Mouse (Mus musculus) urinary bladder, postnatal 10 days (tissue): ENCODE results near the gene Mdfi.
"Not testable (repeated sequence)": the region's sequence is repeated elsewhere in the genome, so short reads cannot be mapped to it uniquely, and the experiment has no call there.

ENCODE experiments used
- DNase-seq: peaks from one replicate; pipeline ENCODE4 v3.0.0; 2022; ENCODE audit warnings: low spot score

Gene Mdfi

DNA sequence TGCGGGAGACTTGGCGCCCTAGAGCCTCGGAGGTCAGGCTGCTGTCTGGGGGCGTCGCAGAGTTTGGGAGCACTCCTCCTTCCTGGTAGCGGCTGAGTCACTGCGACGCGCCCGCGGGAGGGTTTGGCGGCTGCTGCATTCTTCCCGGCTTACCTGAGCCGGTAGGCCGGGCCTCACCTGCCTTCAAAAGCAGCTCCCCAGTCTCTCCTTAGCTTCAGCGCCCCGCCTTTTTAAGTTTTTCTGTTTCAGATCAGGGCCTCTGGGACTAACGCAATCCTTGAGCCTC is at the start of gene Mdfi:
Gene Mdfi, minus strand, starts transcription at position 210 of the 286 bp plus-strand sequence.
- no peak for DNase-seq

DNA sequence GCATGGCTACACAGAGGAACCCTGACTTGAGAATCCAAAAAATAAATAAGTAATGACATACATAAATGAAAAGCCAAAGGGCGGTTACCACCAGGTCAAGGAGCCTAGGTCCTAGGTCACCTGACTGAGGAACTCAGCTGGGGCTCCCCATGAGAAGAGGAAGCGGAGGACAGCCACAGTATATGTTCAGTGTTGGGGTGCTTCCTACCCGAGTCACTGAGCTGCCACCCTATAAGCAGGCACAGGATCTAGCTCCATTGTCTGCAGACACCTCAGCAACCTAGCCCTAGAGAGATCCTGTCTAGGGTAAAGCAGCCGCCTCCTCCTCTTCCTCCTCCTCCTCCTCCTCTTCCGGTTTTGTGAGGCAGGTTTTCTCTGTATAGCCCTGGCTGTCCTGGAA is 48.6 kb upstream of the Mdfi start:
- no peak for DNase-seq

DNA sequence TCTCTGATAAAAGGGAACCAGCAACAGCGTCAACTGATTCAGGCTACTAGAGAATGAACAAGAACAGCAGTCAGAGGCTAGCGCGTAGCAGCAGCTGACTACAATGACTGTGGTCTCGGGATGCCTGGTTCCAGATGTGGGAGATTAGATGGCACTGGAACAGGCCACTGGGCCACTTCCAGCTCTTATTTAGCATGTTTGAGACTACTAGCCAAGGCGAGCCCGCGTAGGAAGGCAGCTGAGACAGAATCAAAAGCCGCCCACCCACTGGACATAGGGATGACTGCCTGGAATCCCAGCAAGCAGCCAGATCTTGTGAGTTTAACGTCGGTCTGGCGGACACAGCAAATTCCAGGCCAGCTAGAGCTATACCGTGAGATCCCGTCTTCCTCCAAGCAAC is 46.8 kb upstream of the Mdfi start:
- DNase-seq, result no peak

DNA sequence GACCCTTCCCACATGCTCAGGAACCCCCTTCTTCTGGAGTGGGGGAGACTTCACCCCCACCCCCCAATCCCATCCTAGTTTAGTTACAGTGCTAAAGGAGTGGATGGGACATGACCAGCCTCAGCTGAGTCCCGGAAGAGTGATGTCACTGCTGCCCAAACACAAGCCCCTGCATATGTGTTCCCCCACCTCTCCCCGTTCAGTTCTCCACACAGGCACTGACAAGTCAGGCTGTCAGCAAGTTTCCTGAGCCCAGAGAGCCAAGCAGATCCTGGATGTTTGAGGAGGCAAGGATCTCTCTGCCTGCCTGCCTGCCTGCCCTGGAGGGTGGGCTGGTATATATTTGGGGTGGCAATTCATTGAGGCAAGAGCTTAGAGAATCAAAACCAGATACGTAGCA is 44.7 kb upstream of the Mdfi start:
- no peak for DNase-seq

DNA sequence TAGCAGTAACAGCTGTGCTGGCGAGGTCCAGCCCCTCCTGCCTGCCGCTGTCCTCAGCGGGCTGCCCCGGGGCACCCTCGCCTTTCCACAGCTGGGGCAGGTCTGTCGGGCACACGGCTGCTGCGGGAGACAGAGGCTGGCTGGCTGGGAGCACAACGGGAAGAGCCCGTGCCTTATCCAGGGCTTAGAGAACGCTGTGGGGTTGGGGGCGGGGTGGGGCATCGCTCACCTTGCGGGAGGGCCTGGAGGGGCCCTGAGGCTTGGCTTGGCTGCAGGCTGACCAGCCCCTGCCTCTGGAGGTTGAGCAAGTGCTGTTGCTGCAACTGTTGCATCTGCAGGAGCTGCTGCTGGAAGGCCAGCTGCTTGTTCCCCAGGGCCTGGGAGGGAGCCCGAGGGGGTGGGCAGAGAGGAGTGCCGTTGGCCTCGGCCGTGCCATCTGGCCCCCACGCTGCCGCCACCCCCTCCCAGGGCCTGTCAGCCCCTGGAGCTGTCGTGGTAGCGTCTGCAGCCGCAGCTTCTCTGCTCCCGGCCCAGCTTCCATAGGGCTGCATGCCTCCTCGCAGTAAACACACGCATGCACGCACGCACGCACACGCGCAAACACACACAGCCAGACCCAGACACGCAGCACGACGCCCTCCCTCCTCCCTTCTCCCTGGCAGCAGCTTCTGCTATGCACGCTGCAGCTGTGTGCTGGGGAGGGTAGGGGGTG is 44.0 kb upstream of the Mdfi start:
- DNase-seq, result no peak

DNA sequence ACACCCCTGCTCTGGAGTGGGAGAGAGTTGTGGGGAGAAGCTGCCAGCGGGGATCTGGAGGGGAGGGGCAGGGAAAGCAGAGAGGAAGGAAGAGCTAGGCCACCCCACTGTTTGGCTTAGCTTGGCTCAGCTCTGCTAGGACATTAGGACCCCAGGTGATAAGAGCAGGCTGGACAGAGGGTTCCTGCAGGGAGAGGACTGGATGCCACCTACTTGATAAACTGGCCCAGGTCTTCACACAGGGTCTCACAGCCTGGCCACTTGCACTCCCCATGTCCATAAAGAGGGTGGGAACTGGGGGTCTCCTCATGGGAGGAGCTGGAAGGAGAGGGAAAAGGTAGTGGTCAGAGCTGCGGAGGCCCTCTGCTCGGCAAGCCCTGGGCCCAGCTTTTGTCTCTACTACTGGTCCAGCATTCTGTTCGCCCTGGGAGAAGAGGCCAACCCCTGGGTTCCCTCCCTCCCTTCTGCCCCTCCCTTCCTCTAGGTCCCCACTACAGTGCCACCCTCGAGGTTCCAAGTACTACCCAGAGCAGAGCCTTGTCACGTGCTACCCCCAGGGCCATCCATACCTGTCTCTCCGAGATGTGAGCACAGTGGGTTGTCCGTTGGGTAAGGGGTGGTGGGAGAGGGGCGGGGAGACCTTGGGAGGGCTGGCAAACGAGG is 43.4 kb upstream of the Mdfi start:
- DNase-seq, result no peak

DNA sequence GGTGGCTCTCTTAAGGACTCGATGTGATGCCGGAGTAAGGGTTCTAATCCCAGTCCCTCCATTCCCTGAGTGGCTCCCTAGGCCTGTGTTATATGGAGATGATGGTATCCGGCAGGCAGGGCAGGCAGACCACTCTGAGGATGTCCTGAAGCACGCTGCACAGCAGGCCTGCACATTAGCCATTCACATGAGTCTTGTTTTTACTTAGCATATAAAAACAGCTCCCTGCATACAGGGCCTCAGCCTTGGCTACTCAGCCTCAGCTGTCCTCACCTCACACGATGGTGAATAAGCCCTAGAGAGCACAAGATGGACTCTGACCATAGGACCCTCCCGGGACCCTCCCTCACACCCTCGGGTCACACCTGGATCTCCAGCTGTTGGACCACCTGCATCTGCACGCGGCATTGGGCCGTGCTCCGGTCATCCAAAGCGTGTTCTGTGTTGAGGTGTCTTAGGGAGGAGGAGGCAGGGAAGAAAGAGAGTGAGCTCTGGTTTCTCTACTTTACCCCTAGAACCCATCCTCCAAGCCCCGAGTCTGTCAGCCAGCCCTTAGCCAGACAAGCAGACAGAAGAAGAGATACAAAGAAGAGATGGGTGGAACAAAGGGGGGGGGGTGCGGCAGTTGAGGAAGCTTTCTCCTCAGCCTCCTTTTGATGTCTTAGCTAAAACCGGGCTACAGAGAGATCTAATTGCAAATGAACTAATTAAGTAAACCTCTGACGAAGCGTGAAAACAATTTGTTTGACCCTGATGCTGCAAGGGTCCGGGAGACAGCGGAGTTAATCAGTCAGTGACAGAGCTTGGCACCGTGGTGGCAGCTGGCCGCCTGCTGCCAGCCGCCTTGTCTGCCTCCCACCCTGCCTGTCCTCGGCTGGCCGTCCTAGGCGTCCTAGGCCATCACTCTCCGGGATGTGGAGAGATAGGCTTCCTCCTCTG is 42.6 kb upstream of the Mdfi start:
- no peak for DNase-seq

DNA sequence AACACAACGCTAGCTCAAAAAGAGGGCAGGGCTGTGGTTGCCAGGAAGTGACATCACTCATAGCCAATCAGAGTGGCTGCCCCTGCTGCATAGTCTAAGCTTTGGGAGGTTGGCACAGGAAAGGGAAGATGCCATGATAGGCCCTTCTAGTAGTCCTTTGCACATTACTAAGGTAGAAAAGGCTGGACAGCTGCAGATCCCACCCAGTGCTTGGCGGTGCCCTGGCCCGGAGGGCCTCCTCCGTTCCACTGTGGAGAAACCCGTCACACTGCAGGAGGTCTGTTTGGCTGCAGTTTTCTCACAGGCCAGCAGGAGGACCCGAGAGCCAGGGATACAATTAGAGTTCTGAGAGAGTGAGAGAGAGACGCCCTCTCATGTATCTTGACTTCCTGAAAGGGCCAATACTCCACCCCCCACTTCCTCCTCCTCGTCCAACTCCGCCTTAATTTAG is 38.9 kb upstream of the Mdfi start:
- DNase-seq, result peak; percentile 47

DNA sequence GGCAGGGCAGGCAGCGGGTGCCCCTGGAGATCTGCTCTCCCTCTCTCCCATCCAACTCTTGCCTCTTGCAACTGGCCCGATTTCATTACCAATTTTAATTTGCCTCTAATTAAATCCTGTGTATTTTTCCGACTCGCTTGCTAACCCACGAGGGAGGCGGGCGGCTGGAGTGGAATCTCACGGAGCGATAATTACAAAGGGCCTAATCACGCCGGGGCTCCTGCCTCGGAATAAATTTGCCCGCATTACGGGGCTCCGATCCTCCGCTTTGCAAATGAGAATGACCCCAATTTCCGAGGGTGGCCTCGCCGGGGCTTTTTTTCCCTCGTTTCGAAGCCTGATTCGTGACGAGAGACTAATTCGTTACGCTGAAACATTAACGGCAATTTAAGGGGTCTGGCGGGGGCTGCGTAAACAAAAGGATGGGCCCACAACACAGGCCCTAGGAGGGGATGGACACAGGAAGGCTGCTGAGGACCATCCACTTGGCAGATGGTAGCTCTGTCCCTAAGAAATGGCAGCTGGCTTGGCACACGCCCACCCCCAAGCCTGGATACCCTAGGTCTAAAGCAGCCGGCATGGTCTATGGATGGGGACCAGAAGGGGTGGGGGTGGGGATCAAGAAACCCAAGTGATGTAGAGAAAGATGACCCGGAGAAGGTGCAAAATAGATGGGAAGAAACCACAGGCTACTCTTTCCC is 38.0 kb upstream of the Mdfi start:
- DNase-seq, result no peak

DNA sequence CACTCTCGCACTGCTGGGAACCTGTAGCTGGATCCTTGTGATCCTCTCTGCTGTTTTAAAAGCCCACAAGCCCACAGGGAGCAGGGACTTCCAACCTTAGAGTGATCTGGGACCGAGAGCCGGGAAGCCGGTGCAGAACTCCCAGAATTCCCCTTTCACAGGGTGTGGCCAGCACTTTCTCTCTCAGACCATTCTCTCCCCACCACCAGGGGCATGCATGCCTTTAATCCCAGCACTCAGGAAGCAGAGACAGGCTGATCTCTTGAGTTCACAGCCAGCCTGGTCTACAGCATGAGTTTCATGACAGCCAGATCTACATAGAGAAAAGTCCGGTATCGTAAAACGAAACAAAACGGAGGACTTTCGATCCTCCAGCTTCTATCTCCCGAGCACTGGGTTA is 35.4 kb upstream of the Mdfi start:
- no peak for DNase-seq

DNA sequence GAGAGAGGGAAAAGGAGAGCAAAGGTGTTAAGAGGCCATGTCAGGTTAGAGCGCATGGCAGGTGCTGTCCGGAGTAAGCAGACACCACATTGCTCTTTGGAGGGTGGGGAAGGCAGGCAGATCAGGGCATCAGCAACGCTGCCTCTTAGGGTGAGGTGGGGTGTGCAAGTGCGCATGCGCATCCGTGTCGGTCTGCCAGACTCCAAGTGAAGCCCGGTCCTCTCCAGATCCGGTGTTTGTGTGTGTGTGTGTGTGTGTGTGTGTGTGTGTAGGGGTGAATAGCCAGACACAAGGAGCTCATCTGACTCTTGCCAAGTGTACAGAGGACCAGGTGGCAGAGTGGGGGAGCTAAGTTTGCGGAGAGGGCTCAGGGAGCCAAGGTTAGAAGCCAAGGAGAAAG is 31.5 kb upstream of the Mdfi start:
- DNase-seq, result no peak

DNA sequence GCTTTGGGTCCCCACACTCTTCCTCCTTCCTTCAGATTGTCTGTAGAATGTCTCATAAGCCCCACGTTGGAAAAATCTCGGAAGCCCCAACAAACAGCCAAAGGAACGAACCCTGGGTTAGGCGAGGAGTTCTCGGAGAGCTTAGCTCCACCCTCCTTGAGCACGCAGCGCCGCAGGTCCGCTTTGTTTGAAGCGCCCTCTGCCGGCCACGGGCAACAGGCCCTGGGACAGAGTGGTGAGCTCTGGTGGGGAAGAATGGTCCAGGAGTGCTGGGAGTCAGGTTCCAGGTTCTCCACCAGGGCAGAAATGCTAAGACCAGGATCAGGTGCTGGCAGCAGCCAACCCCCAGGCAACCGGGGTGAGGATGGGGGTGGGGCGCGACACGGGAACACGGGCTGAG is 30.0 kb upstream of the Mdfi start:
- DNase-seq, result peak; percentile 66

DNA sequence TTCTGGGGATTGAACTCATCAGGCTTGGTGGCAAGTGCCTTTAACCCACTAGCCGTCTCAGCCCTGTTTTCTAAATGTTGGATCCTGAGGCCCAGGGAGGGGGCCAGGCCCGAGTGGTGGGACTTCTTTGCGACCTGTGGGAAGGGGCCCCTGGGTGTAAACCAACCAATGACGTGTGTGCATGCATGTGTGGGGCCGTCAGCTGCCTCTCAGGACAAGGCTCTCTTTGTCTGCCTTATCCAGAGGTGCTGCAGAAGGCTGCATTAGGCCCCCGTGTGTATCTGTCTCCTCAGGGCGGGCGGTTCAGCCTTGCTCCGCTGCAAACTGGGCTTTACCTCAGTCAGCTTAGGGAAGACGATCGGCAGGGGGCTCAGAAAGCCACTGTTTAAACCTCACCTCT is 28.9 kb upstream of the Mdfi start:
- DNase-seq, result no peak

DNA sequence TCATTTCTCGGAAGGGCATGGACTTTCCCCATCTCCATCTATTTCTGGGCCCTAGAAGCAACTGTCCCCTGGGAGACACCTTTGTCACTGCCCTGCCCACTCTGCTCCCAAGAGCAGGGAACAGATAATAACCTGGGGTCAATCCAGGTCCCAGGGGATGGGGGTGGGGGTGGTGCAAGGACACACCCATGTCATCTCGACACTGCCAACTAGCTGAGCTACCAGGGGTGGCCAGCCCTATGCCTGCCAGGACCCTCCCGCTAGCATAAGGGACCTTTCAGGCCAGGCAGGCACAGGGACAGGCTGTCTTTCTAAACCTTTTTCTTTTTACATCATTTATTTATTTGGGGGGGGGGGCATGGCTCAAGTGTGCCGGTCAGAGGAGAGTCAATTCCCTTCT is 28.5 kb upstream of the Mdfi start:
- DNase-seq, result no peak

DNA sequence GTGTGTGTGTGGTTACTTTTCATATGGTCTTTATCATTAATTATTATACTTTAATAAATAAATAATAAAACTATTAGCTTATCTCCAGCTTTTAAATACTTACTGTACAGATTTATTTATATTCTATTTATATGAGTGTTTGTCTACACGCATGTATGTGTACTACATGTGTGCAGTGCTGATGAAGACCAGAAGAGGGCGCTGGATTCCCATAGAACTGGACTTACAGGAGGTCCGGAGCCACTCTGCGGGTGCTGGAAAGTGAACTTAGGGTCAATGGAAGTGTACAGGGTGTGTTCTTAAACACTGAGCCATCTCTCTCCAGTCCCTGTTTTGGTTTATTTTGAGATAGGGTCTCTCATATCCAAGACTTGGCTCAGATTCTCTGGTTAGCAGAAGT is 21.1 kb upstream of the Mdfi start:
- DNase-seq, result no peak

DNA sequence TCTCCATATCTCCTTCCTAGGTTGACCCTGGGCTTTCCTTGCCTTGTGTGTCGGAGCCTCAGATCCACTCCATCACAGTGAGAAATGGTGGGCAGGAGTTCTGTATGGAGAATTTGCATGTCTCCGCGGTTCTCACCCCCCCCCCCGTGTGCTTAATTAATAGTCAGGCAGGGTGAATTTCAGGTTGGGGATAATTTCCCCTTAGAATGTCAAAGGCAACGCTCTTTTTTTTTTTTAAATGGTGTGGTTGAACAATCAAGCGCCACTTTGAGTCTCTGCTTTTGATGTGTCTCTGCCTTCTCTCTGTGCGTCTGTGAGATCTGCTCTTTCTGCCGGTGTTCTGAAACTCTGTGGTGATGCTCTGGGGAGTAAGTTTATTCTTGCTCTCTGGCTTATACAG is 20.4 kb upstream of the Mdfi start:
- DNase-seq, result no peak

DNA sequence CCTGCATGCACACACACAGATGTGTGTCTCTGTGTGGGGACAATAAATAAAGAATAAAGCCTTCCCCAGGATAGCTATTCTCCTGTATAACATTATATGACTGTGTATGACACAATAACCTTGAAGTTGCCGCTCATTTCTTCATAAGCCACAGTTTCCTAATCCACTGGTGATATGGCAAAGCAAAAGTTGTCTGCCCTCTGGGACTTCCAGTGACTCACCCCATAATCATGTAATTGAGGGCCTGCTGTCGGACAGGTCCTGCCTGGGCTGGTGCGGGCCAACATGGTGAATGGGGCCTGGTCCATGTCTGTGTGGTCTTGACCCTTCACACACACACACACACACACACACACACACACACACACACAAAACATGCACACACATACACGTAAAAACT is 19.3 kb upstream of the Mdfi start:
- no peak for DNase-seq

DNA sequence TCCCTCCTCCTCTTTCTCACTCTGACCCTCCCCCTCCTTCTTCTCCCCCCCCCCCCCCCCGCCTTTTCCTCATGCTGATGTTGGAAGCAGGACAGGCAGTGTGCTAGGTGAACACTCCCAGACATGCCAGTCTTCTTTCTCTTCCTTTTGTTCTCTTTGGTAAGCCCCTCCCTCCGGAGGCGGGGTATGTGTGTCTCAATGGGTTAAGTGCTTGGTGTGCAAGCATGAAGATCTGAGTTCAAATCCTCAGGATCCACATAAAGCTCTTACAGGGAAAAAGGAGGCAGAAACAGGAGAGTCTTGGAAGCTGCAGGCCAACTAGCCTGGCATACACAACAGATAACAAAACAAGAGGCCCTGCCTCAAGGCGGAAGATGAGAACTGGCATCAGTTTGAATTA is 18.8 kb upstream of the Mdfi start:
- DNase-seq, result no peak

DNA sequence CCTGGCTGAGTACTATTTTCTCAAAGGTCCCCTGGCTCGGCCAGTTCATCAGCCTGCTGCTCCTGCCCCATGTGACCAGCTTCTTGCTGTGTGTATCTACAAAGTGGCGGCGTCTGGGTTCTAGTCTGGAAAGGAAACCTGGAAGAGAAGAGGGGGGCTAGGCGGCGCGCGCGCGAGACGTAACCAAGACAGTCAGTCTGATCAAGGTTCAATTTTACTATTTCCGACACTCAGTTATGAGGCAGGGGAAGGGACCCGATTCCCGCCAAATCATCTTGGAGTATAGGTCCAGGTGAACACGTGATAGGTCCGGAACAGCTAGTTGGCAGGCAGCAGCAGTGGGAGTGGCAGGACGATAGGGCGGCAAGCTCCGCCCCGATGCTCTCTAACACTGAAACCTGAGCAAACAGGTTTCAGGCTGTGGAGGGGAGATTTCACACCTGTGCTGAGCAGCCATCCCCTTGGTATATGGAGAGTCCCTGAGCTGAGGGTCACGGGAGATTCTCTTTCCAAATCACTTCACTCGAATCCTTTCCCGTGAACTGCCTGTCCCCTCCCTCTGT is 17.4 kb upstream of the Mdfi start:
- DNase-seq, result not testable (repeated sequence)

DNA sequence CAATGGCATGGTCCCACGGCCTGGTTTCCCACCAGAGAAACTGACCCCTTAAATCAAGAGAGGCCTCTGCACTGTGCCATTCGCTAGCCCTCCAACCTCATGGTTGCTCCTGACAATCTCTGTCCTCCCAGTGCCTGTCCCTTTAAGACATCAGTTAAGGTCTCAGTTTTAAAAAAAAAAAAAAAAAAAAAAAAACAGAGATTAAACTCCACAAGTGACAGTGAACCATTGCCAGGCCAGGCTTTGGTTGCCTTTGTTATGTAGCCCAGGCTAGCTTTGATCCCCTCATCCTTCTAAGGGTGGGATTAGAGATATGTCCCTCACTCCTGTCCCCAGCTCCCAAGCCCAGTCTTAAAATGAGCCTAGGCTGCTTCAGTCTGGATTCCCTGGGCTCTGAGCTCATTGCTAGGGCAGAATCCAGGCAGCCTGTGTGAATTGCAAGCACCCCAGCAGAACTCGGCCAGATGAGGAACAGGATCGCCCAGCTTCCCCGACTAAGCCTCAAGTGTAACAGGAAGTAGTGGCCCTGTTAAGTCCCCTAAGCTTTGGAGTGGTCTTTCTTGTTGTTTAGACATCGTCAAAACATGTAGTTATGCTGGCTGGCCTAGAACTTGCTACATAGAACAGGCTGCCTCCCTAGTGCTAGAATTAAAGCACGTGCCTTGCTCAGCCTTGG is 16.3 kb upstream of the Mdfi start:
- DNase-seq, result no peak

DNA sequence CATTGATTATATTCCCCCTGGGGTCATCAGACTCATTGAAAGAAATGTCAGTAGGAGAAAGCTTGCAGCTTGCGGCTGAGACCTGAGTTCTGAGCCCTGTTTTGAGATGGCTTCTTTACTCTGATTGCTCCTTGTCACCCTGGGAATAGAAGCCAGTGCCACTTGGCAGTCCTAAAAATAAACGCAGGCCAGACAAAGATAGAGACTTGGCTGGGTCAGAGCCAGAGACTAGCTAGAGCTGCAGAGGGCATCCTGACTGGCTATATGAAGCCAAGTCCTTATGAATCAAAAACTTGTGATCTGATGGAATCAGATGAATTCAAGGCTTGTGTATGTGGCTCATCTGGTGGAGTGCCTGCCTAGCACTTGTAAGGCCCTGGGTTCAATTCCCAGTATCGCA is 15.5 kb upstream of the Mdfi start:
- DNase-seq, result no peak

DNA sequence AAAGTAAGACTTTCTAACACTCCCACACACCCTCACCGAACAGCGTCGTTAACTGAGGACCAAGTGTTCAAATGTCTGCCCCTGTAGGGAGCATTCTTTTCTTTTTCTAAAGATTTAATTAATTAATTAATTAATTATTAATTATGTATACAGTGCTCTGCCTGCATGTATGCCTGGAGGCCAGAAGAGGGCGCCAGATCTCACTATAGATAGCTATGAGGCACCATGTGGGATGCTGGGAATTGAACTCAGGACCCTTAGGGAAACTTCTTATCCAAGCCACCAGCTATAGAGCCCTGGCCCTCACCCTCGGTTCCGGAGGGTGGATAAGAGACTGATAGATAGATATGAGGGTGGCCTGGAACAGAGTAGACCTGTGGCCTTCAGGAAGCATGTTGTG is 13.5 kb upstream of the Mdfi start:
- no peak for DNase-seq
